In the genomic region with DNA sequence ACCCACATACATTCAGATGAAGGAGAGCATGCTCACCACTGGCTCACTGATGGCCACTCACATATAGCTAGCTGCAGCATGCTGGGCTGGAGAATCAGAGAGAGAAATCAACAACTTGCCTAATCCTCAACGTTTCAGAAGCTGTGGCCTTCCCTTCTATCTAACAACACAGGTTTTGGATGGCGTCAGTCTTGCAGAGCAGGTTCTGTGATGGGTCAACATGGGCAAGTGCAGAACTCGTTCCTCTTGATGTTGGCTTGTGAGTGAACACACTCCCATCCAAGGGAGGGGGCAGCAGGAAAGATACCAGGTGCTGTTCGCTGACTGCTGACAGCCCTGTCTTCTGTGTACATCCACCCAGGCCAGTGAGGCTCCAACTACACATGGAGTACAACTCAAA, we compare ENCODE assay signal across 27 mouse cellular contexts. TPM values are rescaled to one million over a fixed set of nuclear protein-coding genes. Genes with fewer than 3 reads are reported as not detected.
DNase-seq lines count a peak whose midpoint lies in the region; ATAC-seq lines count a peak whose summit lies in the region.
"Had no signal": no experiment of that assay in that cellular context is flagged by ENCODE, and none has a peak within 500 bp of the region (broad histone marks: within the 10 kb centered on the region; RNA-seq: fewer than 3 reads in every experiment).

No protein-coding gene starts in this region.

- peaks cover 90% of the 10 kb centered on the region for H3K36me3 ChIP-seq in hindbrain, embryonic 13.5 days
- peaks cover 77% of the 10 kb centered on the region for H3K36me3 ChIP-seq in hindbrain, embryonic 12.5 days
- no peaks in the 10 kb centered on the region; the same call in 1 of the 2 replicates for H3K36me3 ChIP-seq in forebrain, embryonic 11.5 days (ENCODE audit: control insufficient read depth, insufficient read depth, low read length)

- no peaks in the 10 kb centered on the region for H3K4me1 ChIP-seq in hindbrain, embryonic 13.5 days (replicated peaks)
- H3K4me1 ChIP-seq in hindbrain, embryonic 12.5 days: no peaks in the 10 kb centered on the region
- no peaks in the 10 kb centered on the region for H3K4me1 ChIP-seq in forebrain, embryonic 11.5 days (replicated peaks; ENCODE audit: control insufficient read depth, insufficient read depth, low read length)
- H3K4me1 ChIP-seq: embryonic facial prominence, embryonic 12.5 days; forebrain, embryonic 10.5 days; heart, embryonic 10.5 days; heart, embryonic 13.5 days had no signal

- no peak overlapping the region for H3K4me2 ChIP-seq in hindbrain, embryonic 13.5 days
- no peak overlapping the region for H3K4me2 ChIP-seq in hindbrain, embryonic 12.5 days (replicated peaks)
- H3K4me2 ChIP-seq in forebrain, embryonic 11.5 days (ENCODE audit: low read depth, low read length, severe bottlenecking): no peak overlapping the region
- H3K4me2 ChIP-seq: embryonic facial prominence, embryonic 12.5 days; heart, embryonic 13.5 days had no signal

- H3K27ac ChIP-seq in hindbrain, embryonic 13.5 days: no peak overlapping the region
- no peak overlapping the region for H3K27ac ChIP-seq in hindbrain, embryonic 12.5 days
- no peak overlapping the region for H3K27ac ChIP-seq in forebrain, embryonic 11.5 days (ENCODE audit: low read depth, low read length)
- H3K27ac ChIP-seq: embryonic facial prominence, embryonic 12.5 days; forebrain, embryonic 10.5 days; heart, adult 2 months; heart, embryonic 10.5 days; heart, embryonic 13.5 days had no signal

- H3K9ac ChIP-seq in hindbrain, embryonic 13.5 days: peak overlapping the region; percentile 19; the same call in 1 of the 2 replicates
- H3K9ac ChIP-seq in hindbrain, embryonic 12.5 days: no peak overlapping the region
- no peak overlapping the region for H3K9ac ChIP-seq in forebrain, embryonic 11.5 days (ENCODE audit: low read length)
- H3K9ac ChIP-seq: embryonic facial prominence, embryonic 12.5 days; heart, embryonic 13.5 days had no signal

- H3K4me3 ChIP-seq in hindbrain, embryonic 13.5 days: no peak overlapping the region
- H3K4me3 ChIP-seq in hindbrain, embryonic 12.5 days: no peak overlapping the region
- H3K4me3 ChIP-seq in forebrain, embryonic 11.5 days (ENCODE audit: low read depth, low read length): no peak overlapping the region
- H3K4me3 ChIP-seq: embryonic facial prominence, embryonic 12.5 days; forebrain, embryonic 10.5 days; heart, adult 2 months; heart, embryonic 10.5 days; heart, embryonic 13.5 days had no signal

- DNase-seq in urinary bladder, adult 2 months (ENCODE audit: low spot score): peak; percentile 26
- DNase-seq in urinary bladder, postnatal 4 days (ENCODE audit: low spot score in 2 of 2): no peak
- peak; percentile 64 for DNase-seq in urinary bladder, postnatal 14 days (ENCODE audit: low spot score)
- no peak for DNase-seq in frontal cortex, postnatal 14 days (ENCODE audit: low spot score in 2 of 2)
- DNase-seq in forebrain, embryonic 11.5 days (ENCODE audit: low spot score): no peak
- DNase-seq: adrenal gland, postnatal 10 days; adrenal gland, postnatal 36 days; B cell, adult 2 months; cerebellum, adult 18-20 months; cerebellum, adult 9-10 months; cerebellum, postnatal 14 days; gastrocnemius, postnatal 10 days; gastrocnemius, postnatal 36 days; heart, adult 2 months; heart, postnatal 14 days; heart, postnatal 4 days had no signal

- no peaks in the 10 kb centered on the region for H3K9me3 ChIP-seq in hindbrain, embryonic 13.5 days
- no peaks in the 10 kb centered on the region for H3K9me3 ChIP-seq in hindbrain, embryonic 12.5 days (replicated peaks)
- no peaks in the 10 kb centered on the region for H3K9me3 ChIP-seq in forebrain, embryonic 11.5 days (ENCODE audit: control insufficient read depth, low read length)
- H3K9me3 ChIP-seq: embryonic facial prominence, embryonic 12.5 days; forebrain, embryonic 10.5 days; G1E; heart, embryonic 10.5 days; heart, embryonic 13.5 days had no signal

- H3K27me3 ChIP-seq in hindbrain, embryonic 13.5 days: no peaks in the 10 kb centered on the region
- no peaks in the 10 kb centered on the region for H3K27me3 ChIP-seq in hindbrain, embryonic 12.5 days
- no peaks in the 10 kb centered on the region for H3K27me3 ChIP-seq in forebrain, embryonic 11.5 days (ENCODE audit: control insufficient read depth, insufficient read depth, low read length)
- H3K27me3 ChIP-seq: CH12.LX; embryonic facial prominence, embryonic 12.5 days; heart, embryonic 13.5 days; Patski had no signal

- 90% methylated on average over 4 of the region's 4 CpGs for WGBS in hindbrain, embryonic 13.5 days
- WGBS in hindbrain, embryonic 12.5 days: 90% methylated on average over 4 of the region's 4 CpGs
- WGBS in forebrain, embryonic 11.5 days: 90% methylated on average over 4 of the region's 4 CpGs

- no peak for ATAC-seq in hindbrain, embryonic 13.5 days (ENCODE audit: low FRiP score)
- no peak for ATAC-seq in hindbrain, embryonic 12.5 days (ENCODE audit: low FRiP score)
- no peak for ATAC-seq in forebrain, embryonic 11.5 days (replicated peaks; ENCODE audit: low FRiP score)
- ATAC-seq: forebrain, embryonic 14.5 days; hindbrain, embryonic 16.5 days; Patski had no signal

RNA-seq across cellular contexts. Expression of gene Sptlc1, which starts 14.7 kb away (rescaled TPM):
- polyA plus RNA-seq in hindbrain, embryonic 13.5 days (2015; fragmentation: Nextera tagmentation; extraction: Ambion mirVana): 27.5 and 28.1 TPM in 2 replicates
- polyA plus RNA-seq in hindbrain, embryonic 12.5 days (2016; fragmentation: Nextera tagmentation; extraction: Ambion mirVana): 34.7 and 35.5 TPM in 2 replicates
- polyA plus RNA-seq in urinary bladder, adult 2 months (2012; rRNA removed): 36.9 and 40.4 TPM in 2 replicates
- polyA plus RNA-seq in forebrain, embryonic 11.5 days (2014; fragmentation: Nextera tagmentation; extraction: Ambion mirVana): 30.8 and 33.5 TPM in 2 replicates

Comparison
In these comparisons a context has a peak if more than half of its experiments do, and no peak if none do; other contexts are left out.
1. DNase-seq: peak in urinary bladder, adult 2 months (single experiment) and urinary bladder, postnatal 14 days (single experiment); none in urinary bladder, postnatal 4 days (0 of 2), frontal cortex, postnatal 14 days (0 of 2) and forebrain, embryonic 11.5 days (single experiment).